Comparison of ENCODE assay signal across 22 mouse cellular contexts in genomic region chr5:92078751-92079150, GRCm38 (mm10). TPM values are rescaled to one million over a fixed set of nuclear protein-coding genes. Genes with fewer than 3 reads are reported as not detected.
DNase-seq lines count a peak whose midpoint lies in the region; ATAC-seq and TF ChIP-seq lines count a peak whose summit lies in the region.
"Had no signal": no experiment of that assay in that cellular context is flagged by ENCODE, and none has a peak within 500 bp of the region (broad histone marks: within the 10 kb centered on the region; RNA-seq: fewer than 3 reads in every experiment).

No protein-coding gene starts in this region.

- H3K4me1 ChIP-seq in heart, embryonic 12.5 days (replicated peaks) = peaks cover 37% of the 10 kb centered on the region
- H3K4me1 ChIP-seq in liver, embryonic 11.5 days (replicated peaks; ENCODE audit: control insufficient read depth, insufficient read depth, low read length) = peaks cover 40% of the 10 kb centered on the region
- H3K4me1 ChIP-seq in liver, postnatal 0 days (ENCODE audit: insufficient read depth) = peaks cover 21% of the 10 kb centered on the region
- H3K4me1 ChIP-seq in E14TG2a.4 (replicated peaks; ENCODE audit: low read depth, low read length) = peaks cover 76% of the 10 kb centered on the region
- H3K4me1 ChIP-seq in liver, embryonic 13.5 days (replicated peaks) = peaks cover 75% of the 10 kb centered on the region

- no peaks in the 10 kb centered on the region for H3K27me3 ChIP-seq in heart, embryonic 12.5 days (replicated peaks)
- H3K27me3 ChIP-seq in liver, embryonic 11.5 days (replicated peaks; ENCODE audit: control insufficient read depth, insufficient read depth, low read length) = no peaks in the 10 kb centered on the region
- no peaks in the 10 kb centered on the region for H3K27me3 ChIP-seq in liver, postnatal 0 days (ENCODE audit: insufficient read depth, low read length)
- H3K27me3 ChIP-seq in E14TG2a.4 (ENCODE audit: insufficient read depth, low read length) = no peaks in the 10 kb centered on the region
- no peaks in the 10 kb centered on the region for H3K27me3 ChIP-seq in liver, embryonic 13.5 days
- H3K27me3 ChIP-seq: hindbrain, embryonic 13.5 days; midbrain, embryonic 13.5 days had no signal

- no peak for ATAC-seq in heart, embryonic 12.5 days (ENCODE audit: insufficient number of reproducible peaks, low FRiP score)
- ATAC-seq in liver, embryonic 11.5 days (replicated peaks; ENCODE audit: low FRiP score) = no peak
- ATAC-seq in liver, postnatal 0 days = no peak
- ATAC-seq in liver, embryonic 13.5 days (ENCODE audit: low read depth) = no peak
- ATAC-seq: forebrain, postnatal 0 days; midbrain, embryonic 13.5 days had no signal

- intact Hi-C loops in heart, postnatal 14 days (cut with DNase I) = no loop called here

- H3K4me3 ChIP-seq in heart, embryonic 12.5 days = no peak overlapping the region
- no peak overlapping the region for H3K4me3 ChIP-seq in liver, embryonic 11.5 days (ENCODE audit: low read depth, low read length)
- H3K4me3 ChIP-seq in liver, postnatal 0 days (ENCODE audit: low read depth, low read length) = no peak overlapping the region
- H3K4me3 ChIP-seq in E14TG2a.4 (replicated peaks; ENCODE audit: low read length) = peak overlapping the region; percentile 100
- H3K4me3 ChIP-seq in liver, embryonic 13.5 days (replicated peaks) = no peak overlapping the region
- H3K4me3 ChIP-seq: hindbrain, embryonic 13.5 days; left cerebral cortex, adult 2 months; midbrain, embryonic 13.5 days had no signal

- no peak for DNase-seq in heart, postnatal 14 days
- DNase-seq in liver, embryonic 11.5 days (ENCODE audit: low spot score) = no peak
- no peak for DNase-seq in liver, postnatal 0 days
- DNase-seq in liver, embryonic 13.5 days = no peak
- no peak for DNase-seq in kidney, postnatal 36 days
- DNase-seq: B cell, adult 2 months; cerebellum, adult 11 months; cerebellum, postnatal 10 days; forebrain, postnatal 0 days; gastrocnemius, postnatal 14 days; heart, adult 18-20 months; kidney, adult 11 months; lung, adult 2 months; lung, postnatal 14 days; thymus, postnatal 25 days had no signal

- no peak for TF ChIP-seq CTCF in liver, postnatal 0 days (IDR thresholded peaks at IDR 0.05; ENCODE audit: low read depth)
- no peak for TF ChIP-seq CTCF in E14TG2a.4 (conservative IDR thresholded peaks at IDR 0.05; ENCODE audit: low read length)

- H3K9me3 ChIP-seq in heart, embryonic 12.5 days (replicated peaks) = no peaks in the 10 kb centered on the region
- no peaks in the 10 kb centered on the region for H3K9me3 ChIP-seq in liver, embryonic 11.5 days (ENCODE audit: control insufficient read depth, low read length)
- no peaks in the 10 kb centered on the region for H3K9me3 ChIP-seq in liver, postnatal 0 days (ENCODE audit: low read length)
- no peaks in the 10 kb centered on the region for H3K9me3 ChIP-seq in E14TG2a.4 (ENCODE audit: low read length)
- no peaks in the 10 kb centered on the region for H3K9me3 ChIP-seq in liver, embryonic 13.5 days (replicated peaks)
- H3K9me3 ChIP-seq: hindbrain, embryonic 13.5 days; midbrain, embryonic 13.5 days had no signal

- H3K4me2 ChIP-seq in heart, embryonic 12.5 days = no peak overlapping the region
- H3K4me2 ChIP-seq in liver, embryonic 11.5 days = peak overlapping the region; percentile 39
- no peak overlapping the region for H3K4me2 ChIP-seq in liver, postnatal 0 days (ENCODE audit: low read depth, low read length)
- peak overlapping the region; percentile 26; the same call in 1 of the 2 replicates for H3K4me2 ChIP-seq in liver, embryonic 13.5 days
- H3K4me2 ChIP-seq: hindbrain, embryonic 13.5 days; midbrain, embryonic 13.5 days had no signal

- H3K27ac ChIP-seq in heart, embryonic 12.5 days (ENCODE audit: poor library complexity, severe bottlenecking) = peak overlapping the region; percentile 65; the same call in 1 of the 2 replicates
- H3K27ac ChIP-seq in liver, embryonic 11.5 days (ENCODE audit: low read depth, low read length) = peak overlapping the region; percentile 38; the same call in 1 of the 2 replicates
- H3K27ac ChIP-seq in liver, postnatal 0 days (ENCODE audit: low read depth) = no peak overlapping the region
- no peak overlapping the region for H3K27ac ChIP-seq in liver, embryonic 13.5 days
- H3K27ac ChIP-seq: hindbrain, embryonic 13.5 days; kidney, postnatal 0 days; left cerebral cortex, adult 2 months; midbrain, embryonic 13.5 days had no signal

- H3K9ac ChIP-seq in heart, embryonic 12.5 days = no peak overlapping the region
- H3K9ac ChIP-seq in liver, embryonic 11.5 days (ENCODE audit: low read depth, low read length) = no peak overlapping the region
- no peak overlapping the region for H3K9ac ChIP-seq in liver, postnatal 0 days (replicated peaks)
- no peak overlapping the region for H3K9ac ChIP-seq in liver, embryonic 13.5 days
- H3K9ac ChIP-seq: forebrain, postnatal 0 days; hindbrain, embryonic 13.5 days; midbrain, embryonic 13.5 days had no signal

- peaks cover 8% of the 10 kb centered on the region; the same call in 1 of the 2 replicates for H3K36me3 ChIP-seq in heart, embryonic 12.5 days
- no peaks in the 10 kb centered on the region; the same call in 1 of the 2 replicates for H3K36me3 ChIP-seq in liver, embryonic 11.5 days (ENCODE audit: control insufficient read depth, insufficient read depth, low read length)
- no peaks in the 10 kb centered on the region for H3K36me3 ChIP-seq in liver, postnatal 0 days (replicated peaks; ENCODE audit: insufficient read depth, low read length)
- H3K36me3 ChIP-seq in E14TG2a.4 (ENCODE audit: insufficient read depth, low read length) = peaks cover 43% of the 10 kb centered on the region
- no peaks in the 10 kb centered on the region for H3K36me3 ChIP-seq in liver, embryonic 13.5 days
- H3K36me3 ChIP-seq: hindbrain, embryonic 13.5 days; midbrain, embryonic 13.5 days had no signal

- no peak for TF ChIP-seq EP300 in liver, postnatal 0 days (IDR thresholded peaks at IDR 0.05; ENCODE audit: low read depth)

RNA-seq across cellular contexts. Expression of gene G3bp2, which starts 4.8 kb away (rescaled TPM):
- polyA plus RNA-seq in heart, embryonic 12.5 days (2016; fragmentation: Nextera tagmentation; extraction: Ambion mirVana) = 186 and 193 TPM in 2 replicates
- 10 to 100 TPM; 69.1 to 70.7 TPM for total RNA-seq in heart, postnatal 14 days (2021)
- 127 and 143 TPM in 2 replicates for polyA plus RNA-seq in liver, embryonic 11.5 days (2014; fragmentation: Nextera tagmentation; extraction: Ambion mirVana)
- 46.7 and 50.1 TPM in 2 replicates for polyA plus RNA-seq in liver, postnatal 0 days (2015; fragmentation: Nextera tagmentation; extraction: Ambion mirVana)
- polyA plus RNA-seq in liver, embryonic 13.5 days (2015; fragmentation: Nextera tagmentation; extraction: Ambion mirVana) = 79.7 and 93.4 TPM in 2 replicates

RNA-seq across cellular contexts. Expression of gene Cdkl2, which starts 35.1 kb away (rescaled TPM):
- polyA plus RNA-seq in heart, embryonic 12.5 days (2016; fragmentation: Nextera tagmentation; extraction: Ambion mirVana) = 1.0 TPM in 2 replicates
- 1 to 10 TPM; 3.6 to 3.8 TPM for total RNA-seq in heart, postnatal 14 days (2021)
- 0.45 TPM in 2 replicates for polyA plus RNA-seq in liver, embryonic 11.5 days (2014; fragmentation: Nextera tagmentation; extraction: Ambion mirVana)
- 0.73 and 0.90 TPM in 2 replicates for polyA plus RNA-seq in liver, postnatal 0 days (2015; fragmentation: Nextera tagmentation; extraction: Ambion mirVana)
- 0.17 and 0.21 TPM in 2 replicates for polyA plus RNA-seq in liver, embryonic 13.5 days (2015; fragmentation: Nextera tagmentation; extraction: Ambion mirVana)
- total RNA-seq: megakaryocyte progenitor cell, adult 5-6 weeks had no signal

RNA-seq across cellular contexts. Expression of gene Uso1, which starts 59.0 kb away (rescaled TPM):
- 39.9 and 41.9 TPM in 2 replicates for polyA plus RNA-seq in heart, embryonic 12.5 days (2016; fragmentation: Nextera tagmentation; extraction: Ambion mirVana)
- 10 to 100 TPM; 36.8 to 38.2 TPM for total RNA-seq in heart, postnatal 14 days (2021)
- 24.1 and 26.9 TPM in 2 replicates for polyA plus RNA-seq in liver, embryonic 11.5 days (2014; fragmentation: Nextera tagmentation; extraction: Ambion mirVana)
- 22.0 and 22.2 TPM in 2 replicates for polyA plus RNA-seq in liver, postnatal 0 days (2015; fragmentation: Nextera tagmentation; extraction: Ambion mirVana)
- 23.9 and 28.3 TPM in 2 replicates for polyA plus RNA-seq in liver, embryonic 13.5 days (2015; fragmentation: Nextera tagmentation; extraction: Ambion mirVana)

Comparison
In these comparisons a context has a peak if more than half of its experiments do, and no peak if none do; other contexts are left out.
1. H3K27ac ChIP-seq: peak in heart, embryonic 12.5 days (single experiment) and liver, embryonic 11.5 days (single experiment); none in liver, postnatal 0 days (single experiment) and liver, embryonic 13.5 days (single experiment).
2. H3K4me2 ChIP-seq: peak in liver, embryonic 11.5 days (single experiment) and liver, embryonic 13.5 days (single experiment); none in heart, embryonic 12.5 days (single experiment) and liver, postnatal 0 days (single experiment).